Mouse (Mus musculus): ENCODE results near the gene Dpy19l1.

- TF ChIP-seq CTCF (IDR thresholded peaks at IDR 0.05; ENCODE audit: borderline replicate concordance, insufficient read depth, low read length) (no peak), POLR2A (IDR thresholded peaks at IDR 0.05; ENCODE audit: low read depth, low read length) (no peak)
Observed at GRCm38 (mm10) chr9:24512121-24512539, 9.2 kb upstream of the Dpy19l1 start.

Measured in embryonic fibroblast, embryonic 13.5 days (primary cell).